Mouse (Mus musculus) macrophage (primary cell): Measurements from ENCODE around the gene Ahcyl2. TPM values are rescaled to one million over a fixed set of nuclear protein-coding genes. Genes with fewer than 3 reads are reported as not detected.
"Not testable (repeated sequence)": the region's sequence is repeated elsewhere in the genome, so short reads cannot be mapped to it uniquely, and the experiment has no call there.

ENCODE experiments used
- H3K27ac ChIP-seq: fragments of 350-480 bp; formaldehyde crosslinking; 2 replicates; pipeline ENCODE4 v1.9.0; 2021
- H3K36me3 ChIP-seq: fragments of 350-480 bp; formaldehyde crosslinking; 2 replicates; pipeline ENCODE4 v1.9.0; 2021; ENCODE audit errors: inconsistent target
- H3K4me3 ChIP-seq: fragments of 350-480 bp; formaldehyde crosslinking; 2 replicates; pipeline ENCODE4 v1.9.0; 2021; ENCODE audit errors: inconsistent target
- H3K79me2 ChIP-seq: fragments of 350-480 bp; formaldehyde crosslinking; 2 replicates; pipeline ENCODE4 v1.9.0; 2021; ENCODE audit errors: inconsistent target
- whole genome bisulfite sequencing: methylation state at CpG from one replicate; pipeline ENCODE4 v1.1.7; 2026; ENCODE audit warnings: inconsistent platforms; ENCODE audit not compliant: missing documents; 5-methylcytosine and 5-hydroxymethylcytosine counted together
- polyA plus RNA-seq: library from polyadenylated mRNA; stranded (reverse); fragments of 250-400 nt; gene quantifications from 3 replicates; pipeline ENCODE4 v1.2.4, GENCODE M21; 2018; ENCODE audit warnings: inconsistent platforms

Ahcyl2 gene
- polyA plus RNA-seq, 1 experiment from 2014 or later, result 32.9 TPM

GRCm38 (mm10) chr6:29758417-29758816 lies 9.4 kb upstream of the Ahcyl2 start:
- H3K27ac ChIP-seq, result no peak overlapping the region
- H3K79me2 ChIP-seq, result no peaks in the 10 kb centered on the region
- H3K36me3 ChIP-seq, result no peaks in the 10 kb centered on the region
- no peak overlapping the region for H3K4me3 ChIP-seq
- WGBS, result 54% methylated on average over 4 of the region's 4 CpGs

- no peak overlapping the region for H3K4me3 ChIP-seq
- no peak overlapping the region for H3K27ac ChIP-seq
- H3K79me2 ChIP-seq, result no peaks in the 10 kb centered on the region
- WGBS, result 83% methylated on average over 13 of the region's 13 CpGs
- no peaks in the 10 kb centered on the region for H3K36me3 ChIP-seq
Observed at GRCm38 (mm10) chr6:29759012-29759679, 8.7 kb upstream of the Ahcyl2 start.

- not testable (repeated sequence) for H3K27ac ChIP-seq, H3K4me3 ChIP-seq, H3K36me3 ChIP-seq, H3K79me2 ChIP-seq
- no CpG with 5 or more reads among the region's 2 CpGs for WGBS
Observed at GRCm38 (mm10) chr6:29760397-29760796, 7.4 kb upstream of the Ahcyl2 start.

- Histone ChIP-seq H3K79me2 (no peaks in the 10 kb centered on the region), H3K4me3 (no peak overlapping the region), H3K36me3 (no peaks in the 10 kb centered on the region), H3K27ac (no peak overlapping the region)
- WGBS, result 94% methylated on average over 4 of the region's 4 CpGs
Observed at GRCm38 (mm10) chr6:29761282-29761681, 6.5 kb upstream of the Ahcyl2 start.

GRCm38 (mm10) chr6:29762524-29762923 lies 5.3 kb upstream of the Ahcyl2 start:
- H3K36me3 ChIP-seq, result no peaks in the 10 kb centered on the region
- WGBS, result 77% methylated on average over 4 of the region's 4 CpGs

GRCm38 (mm10) chr6:29766874-29767273 lies 937 bp upstream of the Ahcyl2 start:
- Histone ChIP-seq H3K27ac (no peak overlapping the region), H3K4me3 (no peak overlapping the region), H3K36me3 (no peaks in the 10 kb centered on the region), H3K79me2 (peaks cover 31% of the 10 kb centered on the region)
- WGBS, result 94% methylated on average over 2 of the region's 2 CpGs

More at GRCm38 (mm10) chr6:29762524-29762923, 5.3 kb upstream of the Ahcyl2 start:
- Histone ChIP-seq H3K79me2 (no peaks in the 10 kb centered on the region), H3K27ac (no peak overlapping the region), H3K4me3 (no peak overlapping the region)

- under 1% methylated on average over 46 of the region's 50 CpGs for WGBS
- Histone ChIP-seq H3K79me2 (peaks cover 50% of the 10 kb centered on the region), H3K4me3 (peak overlapping the region; percentile 65), H3K27ac (no peak overlapping the region), H3K36me3 (no peaks in the 10 kb centered on the region)
Observed at GRCm38 (mm10) chr6:29768791-29769441, 1.1 kb downstream of the Ahcyl2 start.

GRCm38 (mm10) chr6:29770672-29771321 lies 3.0 kb downstream of the Ahcyl2 start:
- Histone ChIP-seq H3K36me3 (no peaks in the 10 kb centered on the region), H3K4me3 (no peak overlapping the region), H3K79me2 (peaks cover 69% of the 10 kb centered on the region), H3K27ac (no peak overlapping the region)
- whole genome bisulfite sequencing, result 92% methylated on average over 2 of the region's 2 CpGs

- H3K36me3 ChIP-seq, result no peaks in the 10 kb centered on the region
- 94% methylated on average over 3 of the region's 3 CpGs for WGBS
- no peak overlapping the region for H3K27ac ChIP-seq
- H3K4me3 ChIP-seq, result no peak overlapping the region
- peaks cover 80% of the 10 kb centered on the region for H3K79me2 ChIP-seq
Observed at GRCm38 (mm10) chr6:29772236-29772635, 4.4 kb downstream of the Ahcyl2 start.

GRCm38 (mm10) chr6:29774161-29774560 lies 6.3 kb downstream of the Ahcyl2 start:
- Histone ChIP-seq H3K27ac (no peak overlapping the region), H3K4me3 (no peak overlapping the region), H3K79me2 (peaks cover 92% of the 10 kb centered on the region), H3K36me3 (no peaks in the 10 kb centered on the region)
- 71% methylated on average over 1 of the region's 1 CpGs for WGBS

GRCm38 (mm10) chr6:29775609-29776008 lies 7.8 kb downstream of the Ahcyl2 start:
- H3K27ac ChIP-seq, result no peak overlapping the region
- H3K4me3 ChIP-seq, result no peak overlapping the region
- WGBS, result 100% methylated on average over 1 of the region's 1 CpGs
- H3K79me2 ChIP-seq, result peaks cover 92% of the 10 kb centered on the region
- no peaks in the 10 kb centered on the region for H3K36me3 ChIP-seq

- Histone ChIP-seq H3K4me3 (no peak overlapping the region), H3K27ac (no peak overlapping the region), H3K36me3 (no peaks in the 10 kb centered on the region), H3K79me2 (peaks cover 92% of the 10 kb centered on the region)
- WGBS, result 66% methylated on average over 4 of the region's 4 CpGs
Observed at GRCm38 (mm10) chr6:29776542-29777237, 8.9 kb downstream of the Ahcyl2 start.

GRCm38 (mm10) chr6:29777238-29777555 lies 9.4 kb downstream of the Ahcyl2 start:
- Histone ChIP-seq H3K4me3 (no peak overlapping the region), H3K27ac (no peak overlapping the region), H3K36me3 (no peaks in the 10 kb centered on the region), H3K79me2 (peaks cover 91% of the 10 kb centered on the region)
- 96% methylated on average over 3 of the region's 3 CpGs for WGBS

GRCm38 (mm10) chr6:29780082-29780481 lies 12.3 kb downstream of the Ahcyl2 start:
- H3K4me3 ChIP-seq, result no peak overlapping the region
- H3K79me2 ChIP-seq, result peaks cover 92% of the 10 kb centered on the region

GRCm38 (mm10) chr6:29780571-29780970 lies 12.8 kb downstream of the Ahcyl2 start:
- H3K4me3 ChIP-seq, result no peak overlapping the region
- no peaks in the 10 kb centered on the region for H3K36me3 ChIP-seq
- no peak overlapping the region for H3K27ac ChIP-seq
- WGBS, result 95% methylated on average over 2 of the region's 2 CpGs
- peaks cover 90% of the 10 kb centered on the region for H3K79me2 ChIP-seq

More at GRCm38 (mm10) chr6:29780082-29780481, 12.3 kb downstream of the Ahcyl2 start:
- no peak overlapping the region for H3K27ac ChIP-seq
- H3K36me3 ChIP-seq, result no peaks in the 10 kb centered on the region
